Mouse (Mus musculus): Measurements from ENCODE around the gene Fchsd2.

- TF ChIP-seq POLR2A (IDR thresholded peaks at IDR 0.05; ENCODE audit: extremely low read depth, insufficient read depth, low read length) (no peak), CTCF (IDR thresholded peaks at IDR 0.05; ENCODE audit: low read depth, low read length) (peak; percentile 76)
These were observed 15.4 kb downstream of the Fchsd2 start for GRCm38 (mm10) chr7:101107968-101108652.
